Mouse (Mus musculus) C2C12 (cell line): ENCODE results near the gene Igsf3. TPM values are rescaled to one million over a fixed set of nuclear protein-coding genes. Genes with fewer than 3 reads are reported as not detected.

Source experiments
- H3K27me3 ChIP-seq: one replicate; pipeline ENCODE4 v1.6.1; 2011; ENCODE audit not compliant: control insufficient read depth, insufficient read depth, insufficient read length
- H3K36me3 ChIP-seq: one replicate; pipeline ENCODE4 v1.6.1; 2011; ENCODE audit not compliant: control insufficient read depth, insufficient read depth
- H3K4me3 ChIP-seq: one replicate; pipeline ENCODE4 v1.5.1; 2011; ENCODE audit warnings: mild to moderate bottlenecking, control low read depth; ENCODE audit not compliant: poor library complexity, insufficient read depth, severe bottlenecking
- H3K79me2 ChIP-seq: one replicate; pipeline ENCODE4 v1.6.1; 2011; ENCODE audit not compliant: control insufficient read depth, insufficient read depth
- H3K79me3 ChIP-seq: one replicate; pipeline ENCODE4 v1.6.1; 2011; ENCODE audit warnings: low read depth, control low read depth
- H3ac ChIP-seq: one replicate; pipeline ENCODE3; 2011; ENCODE audit warnings: low read depth; ENCODE audit not compliant: control insufficient read depth, insufficient read length
- CEBPB ChIP-seq: IDR thresholded peaks from one replicate; pipeline ENCODE4 v1.6.1; 2011; ENCODE audit warnings: low read depth, mild to moderate bottlenecking, control low read depth, moderate library complexity
- CTCF ChIP-seq: IDR thresholded peaks from one replicate; pipeline ENCODE4 v1.5.1; 2011; ENCODE audit not compliant: control insufficient read depth, insufficient read depth, insufficient read length
- FOSL1 ChIP-seq: IDR thresholded peaks from one replicate; pipeline ENCODE4 v1.8.0; 2011; ENCODE audit warnings: mild to moderate bottlenecking, low read length; ENCODE audit not compliant: poor library complexity, insufficient read depth, severe bottlenecking
- MAX ChIP-seq: IDR thresholded peaks from one replicate; pipeline ENCODE4 v1.6.1; 2011; ENCODE audit warnings: mild to moderate bottlenecking, control low read depth
- MYOD1 ChIP-seq: IDR thresholded peaks from one replicate; pipeline ENCODE4 v1.6.1; 2011; ENCODE audit warnings: low read depth; ENCODE audit not compliant: control insufficient read depth, insufficient read length
- MYOG ChIP-seq: IDR thresholded peaks from one replicate; pipeline ENCODE4 v1.6.1; 2011; ENCODE audit not compliant: control insufficient read depth, insufficient read length; ENCODE audit errors: extremely low read depth
- USF1 ChIP-seq: IDR thresholded peaks from one replicate; pipeline ENCODE4 v1.6.1; 2011; ENCODE audit warnings: low read depth, mild to moderate bottlenecking, control low read depth, moderate library complexity
- polyA plus RNA-seq: library from polyadenylated mRNA; unstranded; fragments of >200 nt; fragmentation: generic; extraction: Trizol; gene quantifications from one replicate; pipeline ENCODE4 v1.2.1, GENCODE M21; 2012; ENCODE audit warnings: missing spikeins

Gene Igsf3
- polyA plus RNA-seq, 1 experiment: 4.0 TPM

DNA sequence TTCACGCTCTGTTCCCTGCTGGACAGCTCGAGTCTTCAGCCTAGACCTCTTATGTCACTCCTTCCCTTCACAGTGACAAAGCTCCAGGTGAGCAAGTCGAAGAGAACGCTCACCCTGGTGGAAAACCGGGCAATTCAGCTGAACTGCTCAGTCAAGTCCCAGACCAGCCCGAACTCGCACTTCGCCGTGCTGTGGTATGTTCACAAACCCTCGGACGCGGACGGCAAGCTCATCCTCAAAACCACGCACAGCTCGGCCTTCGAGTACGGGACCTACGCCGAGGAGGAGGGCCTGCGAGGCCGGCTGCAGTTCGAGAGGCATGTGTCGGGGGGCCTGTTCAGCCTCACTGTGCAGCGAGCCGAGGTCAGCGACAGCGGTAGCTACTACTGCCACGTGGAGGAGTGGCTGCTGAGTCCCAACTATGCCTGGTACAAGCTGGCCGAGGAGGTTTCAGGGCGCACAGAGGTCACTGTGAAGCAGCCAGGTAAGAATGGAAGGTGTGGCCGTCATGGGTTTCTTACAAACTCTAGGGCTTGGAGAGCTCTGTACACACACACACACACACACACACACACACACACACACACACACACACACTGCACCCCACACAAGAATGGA lies 74.0 kb downstream of the Igsf3 start:
- no peak overlapping the region for H3K4me3 ChIP-seq
- TF ChIP-seq CEBPB: no peak
- no peak for TF ChIP-seq USF1
- no peak for TF ChIP-seq MYOD1
- TF ChIP-seq MYOG: no peak
- TF ChIP-seq FOSL1: no peak
- H3K36me3 ChIP-seq: no peaks in the 10 kb centered on the region

DNA sequence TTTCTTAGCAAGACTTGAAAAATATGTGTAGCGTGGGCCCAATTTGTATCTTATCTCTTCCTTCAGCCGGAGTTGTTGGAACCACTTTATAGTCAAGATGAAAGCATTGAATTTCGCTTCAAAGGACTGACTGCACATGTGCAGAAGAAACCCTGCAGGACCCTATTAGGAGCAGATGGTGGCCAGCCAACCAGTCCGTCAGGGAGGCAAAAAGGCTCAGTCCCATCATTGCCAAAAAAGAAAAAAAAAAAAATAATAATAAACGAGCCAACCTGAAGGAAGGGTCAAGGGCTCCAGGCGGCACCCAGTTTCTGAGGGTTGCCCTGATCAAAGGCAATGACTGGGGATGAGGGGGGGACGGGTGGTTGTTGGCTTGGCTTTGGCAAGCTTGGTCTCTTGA lies 83.7 kb downstream of the Igsf3 start:
- Histone ChIP-seq H3K79me2 (no peaks in the 10 kb centered on the region), H3K4me3 (no peak overlapping the region), H3ac (no peak overlapping the region), H3K27me3 (no peaks in the 10 kb centered on the region), H3K79me3 (no peaks in the 10 kb centered on the region), H3K36me3 (no peaks in the 10 kb centered on the region)
- TF ChIP-seq CTCF (no peak), FOSL1 (no peak), USF1 (no peak), MYOD1 (no peak), MAX (no peak), MYOG (no peak), CEBPB (no peak)

More for the DNA sequence above, 74.0 kb downstream of the Igsf3 start:
- no peaks in the 10 kb centered on the region for H3K79me2 ChIP-seq
- no peak overlapping the region for H3ac ChIP-seq
- H3K27me3 ChIP-seq: no peaks in the 10 kb centered on the region
- H3K79me3 ChIP-seq: no peaks in the 10 kb centered on the region

DNA sequence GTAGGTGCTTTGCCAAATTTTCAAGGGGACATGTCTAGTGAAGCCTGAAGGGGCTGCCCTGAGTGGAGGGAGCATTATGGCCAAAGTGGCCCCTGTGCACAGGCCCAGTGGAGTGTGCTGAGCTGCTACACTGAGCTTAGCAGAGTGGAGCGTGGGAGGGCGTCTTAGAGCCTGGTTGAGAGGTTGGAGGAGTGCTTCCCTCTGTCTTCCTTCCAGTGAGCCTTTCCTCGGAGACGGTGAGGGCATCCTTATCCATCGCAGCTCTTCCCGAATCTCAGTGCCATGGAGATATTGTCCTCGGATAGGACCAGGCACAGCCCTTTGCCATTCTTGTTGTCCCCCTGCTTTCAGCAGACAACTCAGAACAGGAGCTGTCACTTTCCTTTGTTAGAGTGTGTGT lies 84.2 kb downstream of the Igsf3 start:
- Histone ChIP-seq H3K79me2 (no peaks in the 10 kb centered on the region), H3K79me3 (no peaks in the 10 kb centered on the region), H3K27me3 (no peaks in the 10 kb centered on the region), H3K4me3 (no peak overlapping the region), H3K36me3 (no peaks in the 10 kb centered on the region), H3ac (no peak overlapping the region)
- TF ChIP-seq MYOD1 (no peak), CEBPB (no peak), FOSL1 (no peak), MYOG (no peak), USF1 (no peak), CTCF (no peak), MAX (no peak)

DNA sequence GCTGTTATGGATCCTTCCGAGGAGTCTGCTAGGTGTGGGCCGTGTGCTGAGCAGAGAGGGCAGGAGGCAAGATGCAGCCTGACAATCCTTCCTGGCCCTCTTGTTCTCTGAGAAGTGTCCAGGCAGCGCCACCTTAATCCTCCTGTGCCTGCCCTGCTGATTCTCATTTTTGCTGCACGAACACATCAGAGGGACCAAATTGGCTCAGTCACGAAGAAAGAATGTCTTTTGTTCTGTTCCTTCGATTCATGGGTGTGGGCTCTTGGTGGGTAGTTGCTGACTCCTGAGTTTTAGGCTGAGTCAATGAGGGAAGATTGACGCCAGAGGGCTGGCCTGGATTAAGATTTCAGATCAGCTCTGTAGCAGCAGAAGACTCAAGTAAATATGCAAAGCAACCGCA lies 84.9 kb downstream of the Igsf3 start:
- H3K36me3 ChIP-seq: no peaks in the 10 kb centered on the region
- no peaks in the 10 kb centered on the region for H3K27me3 ChIP-seq
- TF ChIP-seq FOSL1 (no peak), MAX (no peak), MYOG (no peak), CTCF (no peak), MYOD1 (no peak), USF1 (no peak), CEBPB (no peak)
- no peak overlapping the region for H3K4me3 ChIP-seq
- H3ac ChIP-seq: no peak overlapping the region
- H3K79me2 ChIP-seq: no peaks in the 10 kb centered on the region
- no peaks in the 10 kb centered on the region for H3K79me3 ChIP-seq

DNA sequence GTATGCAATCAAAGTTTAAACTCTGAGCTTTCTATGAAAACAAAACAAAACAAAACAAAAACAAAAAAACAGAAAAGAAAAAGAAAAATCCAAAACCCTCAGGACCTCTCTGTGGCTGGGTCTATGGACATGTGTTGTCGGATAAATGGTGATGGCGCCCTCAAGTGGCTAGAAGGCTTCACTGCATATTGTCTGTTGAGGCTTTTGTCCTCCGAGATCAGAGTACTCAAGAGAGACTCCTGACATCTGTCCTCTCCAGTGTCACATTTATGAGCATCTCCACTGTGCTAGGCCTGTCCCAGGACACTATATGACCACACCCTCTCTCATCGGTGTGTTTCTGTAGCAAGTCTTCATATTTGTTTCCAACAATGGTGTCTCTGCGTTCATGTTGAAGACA lies 85.4 kb downstream of the Igsf3 start:
- Histone ChIP-seq H3ac (no peak overlapping the region), H3K79me3 (no peaks in the 10 kb centered on the region), H3K4me3 (no peak overlapping the region), H3K36me3 (no peaks in the 10 kb centered on the region), H3K27me3 (no peaks in the 10 kb centered on the region), H3K79me2 (no peaks in the 10 kb centered on the region)
- no peak for TF ChIP-seq MYOG
- peak; percentile 41 for TF ChIP-seq CTCF

DNA sequence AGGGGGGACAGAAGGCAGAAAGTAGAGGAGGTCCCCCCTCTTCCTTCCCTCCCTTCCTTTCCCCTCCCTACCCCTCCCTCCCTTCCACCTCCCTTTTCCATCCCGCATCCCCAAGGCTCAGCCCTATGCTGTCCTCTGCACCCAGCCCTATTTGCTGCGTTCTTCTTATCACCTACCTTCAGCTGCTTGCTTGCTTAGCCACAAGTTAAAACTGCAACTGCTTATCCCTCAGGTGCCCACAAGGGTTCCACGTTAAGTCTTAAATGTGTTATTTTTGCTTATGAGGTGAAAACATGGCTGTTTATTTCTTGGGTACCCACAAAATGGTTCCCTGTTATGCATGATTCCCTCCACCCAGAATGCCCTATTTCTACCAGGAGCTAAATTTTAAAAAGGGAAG lies 86.6 kb downstream of the Igsf3 start:
- Histone ChIP-seq H3ac (no peak overlapping the region), H3K36me3 (no peaks in the 10 kb centered on the region), H3K4me3 (no peak overlapping the region), H3K79me2 (no peaks in the 10 kb centered on the region), H3K79me3 (no peaks in the 10 kb centered on the region), H3K27me3 (no peaks in the 10 kb centered on the region)
- no peak for TF ChIP-seq USF1
